Mouse (Mus musculus) midbrain, embryonic 11.5 days (tissue): ENCODE data around the gene Dtx1. TPM values are rescaled to one million over a fixed set of nuclear protein-coding genes. Genes with fewer than 3 reads are reported as not detected.

Experiments
- ATAC-seq: fragments of 200-750 bp; cut with Nextera tagmentation; 2 replicates; pipeline ENCODE4 v1.8.0; 2017; ENCODE audit warnings: moderate TSS enrichment, moderate library complexity; ENCODE audit not compliant: low FRiP score
- DNase-seq: peaks from one replicate; pipeline ENCODE4 v3.0.0; 2015; ENCODE audit warnings: low spot score; ENCODE audit errors: missing footprints
- H3K27ac ChIP-seq: fragments of 300-500 bp; sonication (generic); 2 replicates; pipeline ENCODE4 v1.5.1; 2014; ENCODE audit warnings: low read depth, low read length
- H3K27me3 ChIP-seq: fragments of 300-500 bp; sonication (generic); 2 replicates; pipeline ENCODE4 v1.6.1; 2014; ENCODE audit warnings: mild to moderate bottlenecking, low read length, moderate library complexity, mixed read lengths; ENCODE audit not compliant: control insufficient read depth, insufficient read depth
- H3K36me3 ChIP-seq: fragments of 300-500 bp; sonication (generic); 2 replicates; pipeline ENCODE4 v1.6.1; 2014; ENCODE audit warnings: mild to moderate bottlenecking, low read length, moderate library complexity, mixed read lengths; ENCODE audit not compliant: control insufficient read depth, insufficient read depth
- H3K4me1 ChIP-seq: fragments of 300-500 bp; sonication (generic); 2 replicates; pipeline ENCODE4 v1.6.1; 2014; ENCODE audit warnings: low read length; ENCODE audit not compliant: control insufficient read depth, insufficient read depth
- H3K4me2 ChIP-seq: fragments of 300-500 bp; sonication (generic); 2 replicates; pipeline ENCODE4 v1.6.1; 2014; ENCODE audit warnings: mild to moderate bottlenecking, moderate library complexity
- H3K4me3 ChIP-seq: fragments of 300-500 bp; sonication (generic); 2 replicates; pipeline ENCODE4 v1.5.1; 2014; ENCODE audit warnings: low read depth, low read length
- H3K9ac ChIP-seq: fragments of 300-500 bp; sonication (generic); 2 replicates; pipeline ENCODE4 v1.6.1; 2014; ENCODE audit warnings: low read length
- H3K9me3 ChIP-seq: fragments of 300-500 bp; sonication (generic); 2 replicates; pipeline ENCODE4 v1.6.1; 2016; ENCODE audit warnings: low read length; ENCODE audit not compliant: control insufficient read depth
- WGBS: fragments of 180-500 bp; shearing (Covaris S2); extraction: QIAGEN DNeasy Blood & Tissue Kit; methylation state at CpG from one replicate; pipeline ENCODE4 v1.1.7; 2014; 5-methylcytosine and 5-hydroxymethylcytosine counted together
- polyA plus RNA-seq: library from polyadenylated mRNA; unstranded; fragments of >200 nt; fragmentation: Nextera tagmentation; extraction: Ambion mirVana; gene quantifications from 2 replicates; pipeline ENCODE4 v1.2.1, GENCODE M21; 2014

The Dtx1 gene
- polyA plus RNA-seq, 1 experiment from 2014 or later: 5.2 TPM

- Histone ChIP-seq H3K9ac (no peak overlapping the region), H3K27me3 (peaks cover 6% of the 10 kb centered on the region), H3K36me3 (no peaks in the 10 kb centered on the region), H3K4me1 (peaks cover 11% of the 10 kb centered on the region), H3K27ac (no peak overlapping the region), H3K4me2 (no peak overlapping the region), H3K9me3 (no peaks in the 10 kb centered on the region), H3K4me3 (no peak overlapping the region)
- no peak for ATAC-seq
- no peak for DNase-seq
- 28% methylated on average over 2 of the region's 2 CpGs for WGBS
Observed at GRCm38 (mm10) chr5:120677516-120677915, 34.2 kb downstream of the Dtx1 start.

GRCm38 (mm10) chr5:120674229-120675145 is 37.2 kb downstream of the Dtx1 start:
- DNase-seq (no peak), ATAC-seq (peak; percentile 30; the same call in 1 of the 2 replicates)
- Histone ChIP-seq H3K4me1 (peaks cover 3% of the 10 kb centered on the region; the same call in 1 of the 2 replicates), H3K36me3 (no peaks in the 10 kb centered on the region), H3K9me3 (no peaks in the 10 kb centered on the region), H3K27me3 (no peaks in the 10 kb centered on the region), H3K4me3 (no peak overlapping the region), H3K9ac (no peak overlapping the region), H3K4me2 (no peak overlapping the region), H3K27ac (no peak overlapping the region)
- WGBS: 41% methylated on average over 21 of the region's 21 CpGs

- H3K4me2 ChIP-seq: no peak overlapping the region
- DNase-seq: peak; percentile 92
- H3K36me3 ChIP-seq: no peaks in the 10 kb centered on the region
- no peak overlapping the region for H3K9ac ChIP-seq
- H3K4me3 ChIP-seq: no peak overlapping the region
- no peaks in the 10 kb centered on the region for H3K4me1 ChIP-seq
- H3K27ac ChIP-seq: no peak overlapping the region
- no peaks in the 10 kb centered on the region for H3K9me3 ChIP-seq
- ATAC-seq: no peak
- WGBS: 10% methylated on average over 12 of the region's 12 CpGs
- no peaks in the 10 kb centered on the region for H3K27me3 ChIP-seq
Observed at GRCm38 (mm10) chr5:120673626-120674025, 38.1 kb downstream of the Dtx1 start.

GRCm38 (mm10) chr5:120671865-120672264 is 39.9 kb downstream of the Dtx1 start:
- H3K9ac ChIP-seq: no peak overlapping the region
- H3K4me1 ChIP-seq: no peaks in the 10 kb centered on the region
- H3K27me3 ChIP-seq: no peaks in the 10 kb centered on the region
- no peaks in the 10 kb centered on the region for H3K9me3 ChIP-seq
- DNase-seq: no peak
- no peak overlapping the region for H3K4me3 ChIP-seq
- no peak for ATAC-seq
- no peak overlapping the region for H3K27ac ChIP-seq
- H3K4me2 ChIP-seq: no peak overlapping the region
- no peaks in the 10 kb centered on the region for H3K36me3 ChIP-seq
- WGBS: 76% methylated on average over 3 of the region's 3 CpGs

- Histone ChIP-seq H3K4me2 (no peak overlapping the region), H3K36me3 (no peaks in the 10 kb centered on the region), H3K4me1 (no peaks in the 10 kb centered on the region), H3K27ac (no peak overlapping the region), H3K27me3 (no peaks in the 10 kb centered on the region), H3K9me3 (no peaks in the 10 kb centered on the region), H3K9ac (no peak overlapping the region), H3K4me3 (no peak overlapping the region)
- 86% methylated on average over 7 of the region's 7 CpGs for WGBS
- DNase-seq (no peak), ATAC-seq (no peak)
Observed at GRCm38 (mm10) chr5:120670132-120670531, 41.6 kb downstream of the Dtx1 start.

GRCm38 (mm10) chr5:120668761-120669160 is 43.0 kb downstream of the Dtx1 start:
- Histone ChIP-seq H3K27ac (no peak overlapping the region), H3K4me1 (no peaks in the 10 kb centered on the region), H3K9ac (no peak overlapping the region), H3K36me3 (no peaks in the 10 kb centered on the region), H3K27me3 (no peaks in the 10 kb centered on the region), H3K4me3 (no peak overlapping the region), H3K4me2 (no peak overlapping the region), H3K9me3 (no peaks in the 10 kb centered on the region)
- ATAC-seq (no peak), DNase-seq (no peak)
- WGBS: 72% methylated on average over 7 of the region's 7 CpGs

- WGBS: 61% methylated on average over 2 of the region's 2 CpGs
- ATAC-seq (no peak), DNase-seq (no peak)
- Histone ChIP-seq H3K4me1 (no peaks in the 10 kb centered on the region), H3K4me3 (no peak overlapping the region), H3K36me3 (no peaks in the 10 kb centered on the region), H3K9ac (no peak overlapping the region), H3K4me2 (no peak overlapping the region), H3K9me3 (no peaks in the 10 kb centered on the region), H3K27me3 (no peaks in the 10 kb centered on the region), H3K27ac (no peak overlapping the region)
Observed at GRCm38 (mm10) chr5:120664888-120665287, 46.8 kb downstream of the Dtx1 start.

GRCm38 (mm10) chr5:120660816-120661215 is 50.9 kb downstream of the Dtx1 start:
- no peak overlapping the region for H3K27ac ChIP-seq
- no peak overlapping the region for H3K9ac ChIP-seq
- H3K27me3 ChIP-seq: no peaks in the 10 kb centered on the region
- DNase-seq (no peak), ATAC-seq (no peak)
- 42% methylated on average over 5 of the region's 5 CpGs for WGBS
- no peaks in the 10 kb centered on the region for H3K4me1 ChIP-seq
- H3K4me2 ChIP-seq: no peak overlapping the region
- no peaks in the 10 kb centered on the region for H3K36me3 ChIP-seq
- H3K9me3 ChIP-seq: no peaks in the 10 kb centered on the region
- H3K4me3 ChIP-seq: no peak overlapping the region

GRCm38 (mm10) chr5:120656281-120656751 is 55.4 kb downstream of the Dtx1 start:
- Histone ChIP-seq H3K4me3 (no peak overlapping the region), H3K27me3 (no peaks in the 10 kb centered on the region), H3K4me1 (no peaks in the 10 kb centered on the region), H3K36me3 (no peaks in the 10 kb centered on the region), H3K9ac (no peak overlapping the region), H3K27ac (no peak overlapping the region), H3K4me2 (no peak overlapping the region), H3K9me3 (no peaks in the 10 kb centered on the region)
- ATAC-seq (no peak), DNase-seq (peak; percentile 19)
- WGBS: 85% methylated on average over 12 of the region's 12 CpGs
